Mouse (Mus musculus) forebrain, postnatal 0 days (tissue): ENCODE measurements around the gene Arsa. TPM values are rescaled to one million over a fixed set of nuclear protein-coding genes. Genes with fewer than 3 reads are reported as not detected.

Experiments
- ATAC-seq: fragments of 200-750 bp; cut with Nextera tagmentation; 2 replicates; pipeline ENCODE4 v1.8.0; 2017; ENCODE audit warnings: mild to moderate bottlenecking, moderate library complexity
- DNase-seq: peaks from one replicate; pipeline ENCODE4 v3.0.0-alpha.2; 2015
- H3K27ac ChIP-seq: fragments of 300-500 bp; sonication (generic); 2 replicates; pipeline ENCODE4 v1.5.1; 2014; ENCODE audit warnings: low read depth, mild to moderate bottlenecking, antibody characterized with exemption, low read length, moderate library complexity, mixed read lengths
- H3K27me3 ChIP-seq: fragments of 300-500 bp; sonication (generic); 2 replicates; pipeline ENCODE4 v1.6.1; 2014; ENCODE audit warnings: mild to moderate bottlenecking, low read length, mixed read lengths; ENCODE audit not compliant: insufficient read depth
- H3K36me3 ChIP-seq: fragments of 300-500 bp; sonication (generic); 2 replicates; pipeline ENCODE4 v1.6.1; 2014; ENCODE audit warnings: mild to moderate bottlenecking, moderate library complexity; ENCODE audit not compliant: insufficient read depth
- H3K4me1 ChIP-seq: fragments of 300-500 bp; sonication (generic); 2 replicates; pipeline ENCODE4 v1.6.1; 2014; ENCODE audit warnings: antibody characterized with exemption; ENCODE audit not compliant: insufficient read depth
- H3K4me2 ChIP-seq: fragments of 300-500 bp; sonication (generic); 2 replicates; pipeline ENCODE4 v1.6.1; 2014; ENCODE audit warnings: low read depth, mild to moderate bottlenecking, moderate library complexity
- H3K4me3 ChIP-seq: fragments of 300-500 bp; sonication (generic); 2 replicates; pipeline ENCODE4 v1.5.1; 2014; ENCODE audit warnings: low read depth, low read length, mixed read lengths
- H3K9ac ChIP-seq: fragments of 300-500 bp; sonication (generic); 2 replicates; pipeline ENCODE4 v1.6.1; 2014; ENCODE audit warnings: mild to moderate bottlenecking
- H3K9me3 ChIP-seq: fragments of 300-500 bp; sonication (generic); 2 replicates; pipeline ENCODE4 v1.6.1; 2016; ENCODE audit warnings: low read length
- CTCF ChIP-seq: sonication (generic); IDR thresholded peaks from 2 replicates; pipeline ENCODE4 v1.5.1; 2016; ENCODE audit warnings: antibody characterized with exemption, control low read depth, low read depth
- WGBS: fragments of 180-500 bp; shearing (Covaris S2); extraction: QIAGEN DNeasy Blood & Tissue Kit; methylation state at CpG from one replicate; pipeline ENCODE4 v1.1.7; 2014; 5-methylcytosine and 5-hydroxymethylcytosine counted together
- polyA plus RNA-seq: library from polyadenylated mRNA; unstranded; fragments of >200 nt; fragmentation: Nextera tagmentation; extraction: Ambion mirVana; gene quantifications from 2 replicates; pipeline ENCODE4 v1.2.1, GENCODE M21; 2015
- total RNA-seq: library from RNA; depleted of rRNA; stranded (reverse); fragments of >200 nt; gene quantifications from 2 replicates; pipeline ENCODE4 v1.2.3, GENCODE M21; 2014

Arsa gene
- total and polyA plus RNA-seq, 2 experiments from 2014 or later, result 29.0 to 32.4 TPM

GRCm38 (mm10) chr15:89523283-89523832 lies 46.1 kb upstream of the Arsa start:
- Histone ChIP-seq H3K4me1 (0 out of 2 replicates have a peak, but pooled peaks cover 5% of the 10 kb centered on the region), H3K27ac (no peak overlapping the region), H3K27me3 (no peaks in the 10 kb centered on the region; the same call in 1 of the 2 replicates), H3K4me3 (peak overlapping the region; percentile 60), H3K36me3 (peaks cover 13% of the 10 kb centered on the region; the same call in 1 of the 2 replicates), H3K9ac (peak overlapping the region; percentile 56), H3K4me2 (peak overlapping the region; percentile 90), H3K9me3 (no peaks in the 10 kb centered on the region)
- no peak for DNase-seq
- no peak for TF ChIP-seq CTCF
- peak; percentile 74 for ATAC-seq
- WGBS, result 15% methylated on average over 13 of the region's 47 CpGs

DNA sequence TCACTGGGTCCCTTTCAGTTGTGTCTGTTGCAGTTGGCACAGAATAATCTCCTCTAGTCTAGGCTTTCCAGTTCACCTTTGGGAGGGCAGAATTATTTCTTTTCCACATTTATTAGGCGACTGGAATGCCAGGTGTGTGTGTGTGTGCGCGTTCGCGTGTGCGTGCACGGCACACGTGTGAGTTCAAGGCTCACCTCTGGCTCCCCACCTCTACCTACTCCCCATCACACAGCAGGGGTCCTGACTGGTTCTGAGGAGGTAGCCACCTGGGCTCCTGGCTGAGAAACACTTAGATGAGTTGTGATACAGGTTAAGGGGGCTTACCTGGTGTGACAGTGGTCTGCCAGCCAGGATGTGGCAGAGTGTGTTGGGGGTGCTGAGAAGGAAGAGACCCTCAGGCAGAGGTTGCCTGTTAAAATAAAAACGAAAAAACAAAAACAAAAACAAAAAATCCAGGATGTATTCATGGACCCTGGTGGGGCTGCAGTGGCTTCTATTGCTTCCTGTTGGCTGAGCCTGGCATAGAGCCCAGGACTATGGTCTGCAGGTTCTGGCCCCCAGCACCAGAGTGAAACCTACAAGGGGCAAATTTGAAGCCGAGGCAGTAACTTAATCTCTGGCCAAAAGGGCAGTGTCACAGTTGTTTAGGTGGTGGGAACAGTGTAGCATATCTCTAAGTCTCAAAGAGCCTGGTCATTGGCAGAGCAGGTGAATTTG lies 45.5 kb upstream of the Arsa start:
- Histone ChIP-seq H3K36me3 (peaks cover 13% of the 10 kb centered on the region; the same call in 1 of the 2 replicates), H3K4me3 (no peak overlapping the region), H3K4me2 (peak overlapping the region; percentile 90), H3K4me1 (0 out of 2 replicates have a peak, but pooled peaks cover 5% of the 10 kb centered on the region), H3K9ac (no peak overlapping the region), H3K27me3 (no peaks in the 10 kb centered on the region; the same call in 1 of the 2 replicates), H3K9me3 (no peaks in the 10 kb centered on the region), H3K27ac (no peak overlapping the region)
- ATAC-seq (no peak), DNase-seq (no peak)
- no peak for TF ChIP-seq CTCF
- WGBS, result 87% methylated on average over 10 of the region's 10 CpGs

GRCm38 (mm10) chr15:89521951-89522350 lies 44.7 kb upstream of the Arsa start:
- no peak for DNase-seq
- no peak overlapping the region for H3K27ac ChIP-seq
- 83% methylated on average over 7 of the region's 7 CpGs for WGBS
- H3K27me3 ChIP-seq, result no peaks in the 10 kb centered on the region; the same call in 1 of the 2 replicates
- H3K4me2 ChIP-seq, result no peak overlapping the region
- ATAC-seq, result no peak
- no peak overlapping the region for H3K4me3 ChIP-seq
- H3K9ac ChIP-seq, result no peak overlapping the region
- no peaks in the 10 kb centered on the region for H3K9me3 ChIP-seq
- TF ChIP-seq CTCF, result no peak
- peaks cover 13% of the 10 kb centered on the region; the same call in 1 of the 2 replicates for H3K36me3 ChIP-seq
- 0 out of 2 replicates have a peak, but pooled peaks cover 5% of the 10 kb centered on the region for H3K4me1 ChIP-seq

- Histone ChIP-seq H3K27ac (no peak overlapping the region), H3K4me2 (no peak overlapping the region), H3K9me3 (no peaks in the 10 kb centered on the region), H3K9ac (no peak overlapping the region), H3K27me3 (no peaks in the 10 kb centered on the region), H3K4me3 (no peak overlapping the region), H3K4me1 (no peaks in the 10 kb centered on the region), H3K36me3 (peaks cover 18% of the 10 kb centered on the region; the same call in 1 of the 2 replicates)
- ATAC-seq (no peak), DNase-seq (no peak)
- WGBS, result 80% methylated on average over 4 of the region's 4 CpGs
- TF ChIP-seq CTCF, result no peak
These were observed 35.5 kb upstream of the Arsa start for GRCm38 (mm10) chr15:89512679-89513078.

DNA sequence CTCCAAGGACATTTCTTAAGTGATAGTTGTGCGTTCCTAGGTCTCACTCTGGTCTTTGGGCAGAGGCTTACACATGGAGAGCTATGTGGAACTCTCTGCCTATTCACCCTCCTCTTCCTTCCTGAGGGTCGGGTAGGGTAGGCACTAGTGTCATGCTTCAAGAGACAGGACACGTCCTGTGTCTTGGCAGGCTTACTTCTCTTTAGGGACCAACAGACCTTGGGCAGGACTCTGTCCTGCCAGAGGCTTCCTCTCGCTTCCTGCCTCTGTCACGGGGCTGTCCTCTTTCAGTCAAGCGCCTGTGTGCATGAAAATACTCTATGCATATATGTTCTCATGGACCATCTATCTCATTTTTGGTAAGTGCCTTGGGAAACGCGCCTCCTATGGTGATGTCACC lies 30.5 kb upstream of the Arsa start:
- Histone ChIP-seq H3K4me1 (no peaks in the 10 kb centered on the region), H3K9ac (no peak overlapping the region), H3K27me3 (no peaks in the 10 kb centered on the region), H3K9me3 (no peaks in the 10 kb centered on the region), H3K36me3 (peaks cover 51% of the 10 kb centered on the region), H3K4me3 (no peak overlapping the region), H3K4me2 (no peak overlapping the region), H3K27ac (no peak overlapping the region)
- DNase-seq (no peak), ATAC-seq (no peak)
- no peak for TF ChIP-seq CTCF
- WGBS, result 89% methylated on average over 8 of the region's 8 CpGs

GRCm38 (mm10) chr15:89504838-89505237 lies 27.6 kb upstream of the Arsa start:
- ATAC-seq, result no peak

GRCm38 (mm10) chr15:89501321-89501720 lies 24.1 kb upstream of the Arsa start:
- Histone ChIP-seq H3K9ac (no peak overlapping the region), H3K27ac (no peak overlapping the region), H3K4me3 (no peak overlapping the region), H3K4me2 (no peak overlapping the region), H3K4me1 (peaks cover 9% of the 10 kb centered on the region), H3K36me3 (peaks cover 28% of the 10 kb centered on the region), H3K9me3 (no peaks in the 10 kb centered on the region), H3K27me3 (0 out of 2 replicates have a peak, but pooled peaks cover 3% of the 10 kb centered on the region)
- ATAC-seq (no peak), DNase-seq (no peak)
- TF ChIP-seq CTCF, result no peak
- 86% methylated on average over 3 of the region's 3 CpGs for WGBS

More at GRCm38 (mm10) chr15:89504838-89505237, 27.6 kb upstream of the Arsa start:
- 97% methylated on average over 9 of the region's 9 CpGs for WGBS
- no peak overlapping the region for H3K9ac ChIP-seq
- 0 out of 2 replicates have a peak, but pooled peaks cover 5% of the 10 kb centered on the region for H3K4me1 ChIP-seq
- H3K36me3 ChIP-seq, result peaks cover 44% of the 10 kb centered on the region
- DNase-seq, result no peak
- H3K27me3 ChIP-seq, result no peaks in the 10 kb centered on the region
- no peak overlapping the region for H3K27ac ChIP-seq
- no peak for TF ChIP-seq CTCF
- no peak overlapping the region for H3K4me2 ChIP-seq
- H3K9me3 ChIP-seq, result no peaks in the 10 kb centered on the region
- no peak overlapping the region for H3K4me3 ChIP-seq
